Mouse (Mus musculus) liver (tissue): ENCODE measurements around the gene Elmo1.

Source experiments
- DNase-seq: peaks from one replicate; pipeline ENCODE4 v3.0.0-alpha.2; 2020; ENCODE audit warnings: mixed read lengths

Gene Elmo1

DNA sequence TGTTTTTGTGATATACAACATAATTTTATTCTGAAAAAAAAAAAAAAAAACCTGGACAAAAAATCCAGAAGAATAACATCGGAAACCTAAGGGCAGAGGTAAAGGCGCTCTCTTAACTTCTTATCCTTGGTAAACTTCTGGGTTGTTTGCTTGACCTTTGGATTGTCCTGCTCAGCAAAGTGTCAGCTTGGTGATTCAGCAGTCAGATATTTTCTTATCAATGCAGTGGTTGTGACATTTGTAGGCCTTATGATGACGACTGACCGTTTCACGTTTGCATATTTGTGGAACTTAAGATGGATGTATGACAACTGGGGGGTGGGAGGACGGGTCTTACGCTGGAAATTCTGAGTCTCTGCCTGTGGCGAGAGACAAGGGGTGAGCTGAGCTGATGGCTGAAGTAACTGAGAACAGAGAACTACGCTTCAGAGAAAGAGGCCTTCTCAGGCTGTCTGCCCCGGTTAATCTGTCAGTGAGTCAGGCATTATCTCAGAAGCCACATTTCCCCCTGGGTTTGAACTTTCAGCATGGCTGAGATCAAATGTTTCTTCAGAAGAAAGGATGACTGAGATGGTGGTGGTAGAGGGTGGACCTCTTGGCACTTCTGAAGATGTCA, 73.1 kb downstream of the Elmo1 start:
- peak; percentile 65 for DNase-seq

DNA sequence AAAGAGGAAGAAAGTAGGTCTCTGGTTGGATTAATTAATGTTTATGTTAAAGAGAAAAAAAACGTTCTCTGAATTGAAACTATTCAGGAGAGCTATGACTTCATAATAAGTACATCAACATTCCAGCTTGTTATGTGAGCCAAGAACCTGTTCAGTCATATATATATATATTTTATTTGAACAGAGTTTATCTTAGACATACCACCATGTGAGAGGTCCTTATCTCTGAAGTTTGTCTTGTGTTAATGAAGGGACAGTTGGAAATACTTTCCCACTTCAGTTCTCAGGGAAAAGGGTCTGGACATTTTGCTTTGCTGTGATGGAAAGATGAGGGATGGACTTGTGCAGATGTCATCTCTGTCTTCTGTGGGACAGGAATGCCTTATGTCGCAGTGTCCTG, 74.4 kb downstream of the Elmo1 start:
- no peak for DNase-seq

DNA sequence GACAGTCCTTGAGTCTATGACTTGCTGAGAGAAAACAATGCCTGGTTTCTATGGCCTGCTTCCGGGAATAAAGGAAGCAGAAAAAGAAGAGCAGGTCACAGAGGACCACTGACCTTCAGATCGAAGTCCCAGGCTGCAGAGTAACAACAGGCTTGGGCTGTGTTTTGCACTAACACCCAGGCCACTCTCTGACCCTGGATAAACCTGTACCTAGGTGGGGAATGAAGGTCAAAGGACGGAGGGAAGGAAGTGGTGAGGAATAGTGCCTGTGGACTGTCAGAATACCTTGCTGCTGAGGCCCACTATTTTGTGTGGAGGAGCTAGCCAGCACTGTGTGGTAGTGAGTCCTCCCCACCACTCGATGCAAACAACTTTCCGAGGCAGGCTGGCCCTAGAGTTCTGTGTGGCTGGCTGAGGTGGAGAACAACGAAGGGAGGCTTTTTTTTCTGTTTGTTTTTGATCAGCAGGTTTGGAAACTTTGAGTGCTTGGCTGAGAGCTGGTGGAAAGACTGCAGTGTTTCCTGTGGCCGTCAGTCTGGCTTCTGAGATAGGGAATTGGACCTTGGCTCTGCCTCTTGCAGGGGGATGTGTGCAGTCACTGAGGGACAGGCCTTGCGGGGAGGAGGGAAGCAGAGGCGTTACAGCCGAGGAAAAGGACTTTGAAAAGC, 83.7 kb downstream of the Elmo1 start:
- peak; percentile 31 for DNase-seq

DNA sequence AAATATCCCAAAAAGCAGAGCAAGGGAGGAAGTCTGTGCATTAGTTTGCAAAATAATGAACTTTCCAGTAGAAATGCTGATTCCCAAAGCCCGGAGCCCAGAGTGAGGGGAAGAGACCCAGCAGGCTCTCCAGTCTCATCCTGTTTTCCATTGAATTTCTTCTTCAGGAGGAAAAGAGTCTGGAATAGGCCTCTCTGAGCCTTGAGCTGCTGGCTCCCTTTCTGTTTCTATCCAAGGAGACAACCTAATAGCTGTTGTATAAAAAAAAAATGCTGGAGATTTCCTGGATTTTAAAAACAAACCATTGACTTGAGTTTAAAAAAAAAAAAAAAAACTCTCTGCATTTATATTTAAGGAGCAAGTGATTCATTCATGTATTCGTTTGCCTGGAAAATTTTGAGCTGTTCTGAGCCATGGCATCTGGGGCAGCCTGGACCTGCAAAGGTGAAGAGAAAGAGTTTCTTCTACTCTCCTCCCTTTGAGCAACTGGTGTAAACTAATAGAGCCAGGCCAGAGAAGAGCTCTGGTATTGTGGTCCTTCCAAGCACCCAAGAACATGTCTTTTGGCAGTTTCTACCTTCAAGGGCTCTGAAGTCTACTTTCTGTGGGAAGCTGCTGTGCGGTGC, 84.4 kb downstream of the Elmo1 start:
- no peak for DNase-seq

DNA sequence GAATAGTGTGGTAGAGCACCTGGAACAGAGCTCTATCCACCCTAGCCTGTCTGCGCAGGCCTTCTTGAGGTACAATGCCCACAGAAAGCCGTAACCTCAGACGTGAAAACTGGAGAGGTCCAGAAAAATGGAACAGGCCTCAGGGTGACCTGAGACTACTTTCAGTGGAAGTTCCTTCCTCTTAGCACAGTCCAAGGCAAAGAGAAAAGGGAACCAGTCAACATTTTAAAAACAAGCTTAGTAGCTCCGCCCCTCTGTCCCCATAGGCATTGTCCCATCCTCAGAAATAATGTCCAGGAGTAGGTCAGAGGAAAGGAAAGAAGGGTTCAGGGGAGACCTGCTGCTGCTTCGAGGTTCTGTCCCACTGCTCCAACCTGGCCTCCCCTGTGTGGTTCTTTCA, 90.3 kb downstream of the Elmo1 start:
- no peak for DNase-seq

DNA sequence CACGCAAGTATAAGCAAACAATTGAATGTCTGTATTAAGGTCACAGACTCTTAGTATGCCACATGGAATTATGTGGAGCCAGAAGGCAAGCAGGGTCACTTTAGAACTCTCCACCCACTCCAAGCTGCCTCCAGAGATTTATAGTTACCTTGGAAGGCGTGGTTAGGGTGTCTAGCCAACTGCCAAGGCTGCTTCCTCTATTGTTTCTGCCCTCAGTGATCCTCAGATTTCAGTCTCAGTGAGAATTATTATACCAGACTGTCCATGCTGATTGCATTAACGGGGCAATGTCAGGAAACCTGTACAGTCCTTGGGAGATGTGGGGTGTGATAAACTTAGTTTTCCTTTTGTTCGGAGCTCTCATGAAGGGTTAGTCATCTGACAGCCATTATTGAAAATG, 90.9 kb downstream of the Elmo1 start:
- DNase-seq = no peak

DNA sequence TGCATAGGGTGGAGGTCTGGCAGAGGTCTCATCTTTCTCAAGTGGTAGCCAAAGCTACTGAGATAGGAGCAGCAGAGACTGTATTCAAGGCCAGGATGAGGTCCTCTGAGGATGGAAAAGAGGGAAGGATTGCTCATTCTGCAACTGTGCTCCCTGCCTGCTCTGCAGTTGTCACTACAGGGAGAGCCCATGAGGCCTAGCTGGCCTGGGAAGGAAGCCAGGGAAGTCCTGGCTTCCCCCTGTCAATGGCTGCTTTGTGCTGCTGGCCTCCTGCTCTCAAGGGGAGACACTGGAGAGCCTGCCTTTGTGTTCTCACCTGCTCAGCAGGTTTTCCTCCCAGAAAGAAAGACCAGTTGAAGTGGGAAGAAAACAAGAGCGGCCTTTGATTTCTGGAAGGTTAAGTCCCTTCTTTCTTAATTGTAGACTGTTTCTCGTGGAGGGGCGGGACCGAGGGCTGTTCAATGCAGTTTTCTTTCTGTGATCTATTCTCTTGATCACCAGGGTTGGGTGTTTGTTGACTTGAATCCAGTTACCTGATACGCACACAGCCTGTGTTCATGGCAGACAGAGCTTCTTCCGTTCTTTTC, 91.9 kb downstream of the Elmo1 start:
- no peak for DNase-seq

DNA sequence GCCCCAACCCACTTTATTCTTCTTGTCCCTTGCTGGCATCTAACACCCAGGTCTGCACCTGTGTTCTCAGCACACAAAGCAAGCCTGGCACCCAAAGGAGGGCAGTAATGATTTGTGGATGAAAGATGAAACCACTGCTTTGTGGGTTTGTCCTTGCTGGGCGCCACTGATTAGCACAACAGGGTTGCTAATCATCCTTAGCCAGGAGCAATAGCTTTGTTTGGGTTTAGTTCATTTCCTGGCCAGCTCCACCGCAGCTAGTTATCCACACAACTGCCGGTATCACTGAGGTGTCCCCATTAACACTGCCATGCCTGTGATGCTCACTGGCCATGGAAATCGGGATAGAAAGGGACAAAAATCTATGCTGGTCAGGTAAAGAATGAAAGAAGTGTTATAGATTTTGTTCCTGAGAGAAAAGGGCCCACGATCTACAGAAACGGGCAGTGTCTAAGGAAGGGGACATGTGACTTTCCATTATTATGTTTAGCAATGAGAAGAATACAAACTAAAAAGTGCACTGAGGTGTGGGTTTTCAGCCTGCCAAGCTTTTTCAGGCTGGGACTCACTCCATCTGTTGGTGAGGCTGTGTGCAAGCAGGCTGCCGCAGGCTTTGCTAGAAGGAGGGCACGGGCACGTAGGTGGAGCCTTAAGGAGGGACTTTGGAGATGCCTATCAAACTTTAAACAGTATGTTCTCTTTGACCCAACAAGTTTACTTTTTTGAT, 93.3 kb downstream of the Elmo1 start:
- peak; percentile 54 for DNase-seq

DNA sequence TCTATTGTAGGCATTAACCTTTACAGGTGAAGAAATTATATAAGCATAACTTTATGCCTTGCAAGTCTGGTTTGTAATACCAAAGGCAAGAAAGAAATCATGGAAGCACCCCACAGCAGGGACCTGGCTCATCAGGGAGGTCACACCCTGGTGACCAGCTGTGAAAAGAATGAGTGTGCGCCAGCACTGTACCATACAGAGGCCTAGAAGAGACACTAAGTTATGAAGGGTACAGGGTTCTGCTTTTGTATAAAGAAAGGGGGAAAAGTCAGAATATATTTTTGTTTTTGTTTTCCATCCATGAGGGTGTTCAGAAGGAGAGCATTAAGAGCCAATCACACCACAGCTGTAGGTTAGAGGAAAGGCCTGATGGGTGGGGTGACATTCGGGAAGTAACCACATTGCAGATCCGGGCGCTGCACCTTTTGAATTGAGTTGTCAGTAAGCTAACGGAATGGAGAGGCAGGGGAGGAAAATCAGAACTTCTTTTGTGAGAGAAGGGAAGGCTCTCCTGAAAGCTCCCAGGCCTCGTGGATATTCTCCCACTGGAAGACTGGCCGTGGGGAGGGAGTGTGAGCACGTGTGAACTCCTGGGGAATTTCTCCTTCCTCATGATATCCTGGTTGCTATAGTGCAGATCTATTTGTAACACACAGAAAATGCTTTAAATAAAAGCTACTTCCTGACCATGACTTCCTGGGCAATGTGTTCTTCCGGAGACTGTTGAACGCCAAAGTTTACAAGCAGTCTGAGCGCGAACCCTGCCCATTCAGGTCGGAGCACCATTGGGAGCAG, 94.0 kb downstream of the Elmo1 start:
- peak; percentile 38 for DNase-seq

DNA sequence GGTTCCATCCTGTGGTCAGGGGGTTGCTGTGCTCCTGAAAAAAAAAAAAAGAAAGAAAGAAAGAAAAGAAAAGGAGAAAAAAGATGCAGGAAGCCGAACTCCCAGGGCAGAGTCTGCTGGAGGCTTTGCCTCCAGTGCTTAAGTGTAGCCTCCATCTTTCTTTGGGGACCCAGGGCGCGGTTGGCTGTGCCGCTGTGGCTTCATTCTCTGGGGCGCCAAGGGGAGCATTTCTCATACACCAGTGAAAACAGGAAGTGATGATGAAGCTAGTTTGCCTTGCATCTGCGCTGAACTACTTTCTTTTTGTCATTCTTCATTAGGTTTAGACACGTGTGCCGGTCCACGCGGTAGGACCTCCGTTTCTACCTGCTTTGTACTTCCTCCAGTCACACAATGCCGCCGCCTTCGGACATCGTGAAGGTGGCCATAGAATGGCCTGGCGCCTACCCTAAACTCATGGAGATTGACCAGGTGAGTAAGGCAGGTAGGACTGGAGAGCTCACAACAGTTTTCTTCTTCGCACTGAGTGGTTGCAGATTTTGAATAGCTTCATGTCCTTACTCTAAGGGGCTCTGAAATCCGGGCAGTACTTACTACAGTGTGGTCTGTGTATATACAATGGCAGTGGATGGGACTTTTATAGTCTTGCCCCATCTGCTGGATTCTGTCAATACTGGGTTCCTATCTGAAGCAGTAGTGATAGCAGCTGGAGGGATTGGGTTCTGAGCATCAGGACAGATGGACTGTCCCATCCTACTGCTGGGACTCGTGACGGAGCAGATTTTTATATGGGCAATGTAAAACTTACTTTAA, 94.8 kb downstream of the Elmo1 start:
- DNase-seq = peak; percentile 46

DNA sequence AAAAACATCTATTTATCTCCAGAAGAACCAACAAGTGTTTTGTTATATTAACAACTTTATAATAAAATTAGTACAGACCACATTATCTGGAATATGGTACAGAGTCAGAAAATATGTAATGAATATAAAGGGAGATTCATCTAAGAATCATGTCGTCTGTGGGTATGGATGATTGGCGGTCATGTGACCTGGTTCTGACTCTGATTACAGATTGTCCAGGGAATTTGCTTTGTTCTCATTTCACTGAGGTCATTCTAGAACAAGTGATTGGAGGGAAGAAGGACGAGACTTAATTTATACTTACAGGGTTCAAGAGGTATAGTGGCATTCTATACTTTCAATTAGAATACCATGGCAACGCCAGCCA, 95.4 kb downstream of the Elmo1 start:
- no peak for DNase-seq

DNA sequence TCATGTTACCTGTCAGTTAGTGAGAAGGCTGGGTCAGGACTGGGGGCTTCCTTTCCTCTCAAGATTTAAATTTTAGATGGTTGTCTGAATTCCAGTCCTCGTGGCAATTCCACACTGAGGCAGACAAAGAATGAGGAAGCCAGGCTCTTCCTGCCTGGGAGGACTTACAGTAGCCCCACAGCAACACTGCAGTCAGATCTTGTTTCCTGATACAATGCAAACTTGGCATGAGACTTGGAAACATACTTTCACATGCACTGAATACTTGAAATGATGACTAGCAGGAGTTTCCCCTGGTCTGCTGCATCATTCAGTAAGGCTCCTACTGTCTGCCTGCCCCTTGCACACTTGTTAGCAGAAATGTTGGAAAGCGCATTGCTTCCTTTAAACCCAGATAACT, 97.3 kb downstream of the Elmo1 start:
- DNase-seq = no peak

DNA sequence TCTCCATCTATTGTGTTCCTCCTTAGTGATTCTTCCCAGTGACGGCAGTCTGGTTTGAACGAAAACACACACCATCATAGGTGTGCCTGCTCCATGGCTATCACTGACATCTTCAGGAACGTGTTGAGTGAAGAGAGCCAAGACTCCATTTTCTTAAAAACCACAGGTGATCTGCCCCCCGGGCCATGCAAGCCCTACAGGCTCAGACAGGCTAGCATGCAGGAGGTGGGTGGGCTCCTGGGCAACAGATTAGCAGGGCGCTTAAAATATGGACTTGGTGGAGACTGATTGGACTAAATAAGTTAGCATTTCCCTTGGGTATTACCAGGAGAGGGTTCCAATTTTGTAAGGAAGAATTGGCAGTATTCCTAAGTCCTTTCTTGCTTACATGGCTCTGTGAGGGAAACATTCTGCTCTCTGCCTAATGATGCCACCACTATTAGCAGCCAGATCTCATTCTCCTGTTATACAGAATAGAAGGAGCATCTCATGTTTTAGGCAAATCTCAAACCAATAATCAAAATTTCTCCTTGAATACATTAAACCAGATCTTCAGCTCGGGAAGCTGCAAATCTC, 101.7 kb downstream of the Elmo1 start:
- DNase-seq = no peak

DNA sequence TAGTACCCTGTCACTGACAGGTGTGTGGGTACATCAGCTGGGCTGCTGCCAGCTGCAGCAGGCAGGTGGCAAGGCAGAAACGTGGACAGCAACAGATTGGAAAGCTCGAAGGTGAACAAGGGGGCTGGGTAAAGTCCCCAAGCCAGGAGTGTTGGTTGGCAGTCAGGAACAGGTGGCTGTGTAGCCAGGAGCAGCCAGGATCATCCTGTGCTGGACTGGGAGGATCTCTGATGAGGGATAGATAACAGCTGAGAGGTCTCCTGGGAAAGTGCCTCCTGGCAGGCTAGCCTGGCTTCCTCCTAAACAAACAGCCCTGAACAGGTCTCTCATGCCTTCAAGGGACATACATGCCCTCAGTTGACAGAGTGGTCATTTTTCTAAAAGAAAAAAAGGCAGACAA, 110.2 kb downstream of the Elmo1 start:
- no peak for DNase-seq

DNA sequence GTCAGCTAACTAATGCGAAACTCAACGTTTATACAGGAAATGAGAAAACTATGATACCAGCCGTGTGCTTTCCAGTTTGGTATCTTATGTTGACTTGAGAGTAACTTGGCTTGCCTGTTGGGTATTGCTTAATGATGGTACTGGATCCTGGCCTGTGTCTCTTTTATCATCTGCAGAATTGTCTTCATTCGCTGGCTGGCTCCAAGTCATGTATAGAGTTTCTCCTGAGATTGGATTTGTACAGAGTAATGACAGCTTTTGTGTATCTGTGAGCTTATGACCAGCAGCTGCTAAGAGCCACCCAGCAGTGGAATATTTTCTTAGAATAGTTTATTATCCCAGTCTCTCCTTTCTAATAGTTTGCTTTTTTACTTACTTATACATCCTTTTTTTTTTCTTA, 112.2 kb downstream of the Elmo1 start:
- DNase-seq = no peak

DNA sequence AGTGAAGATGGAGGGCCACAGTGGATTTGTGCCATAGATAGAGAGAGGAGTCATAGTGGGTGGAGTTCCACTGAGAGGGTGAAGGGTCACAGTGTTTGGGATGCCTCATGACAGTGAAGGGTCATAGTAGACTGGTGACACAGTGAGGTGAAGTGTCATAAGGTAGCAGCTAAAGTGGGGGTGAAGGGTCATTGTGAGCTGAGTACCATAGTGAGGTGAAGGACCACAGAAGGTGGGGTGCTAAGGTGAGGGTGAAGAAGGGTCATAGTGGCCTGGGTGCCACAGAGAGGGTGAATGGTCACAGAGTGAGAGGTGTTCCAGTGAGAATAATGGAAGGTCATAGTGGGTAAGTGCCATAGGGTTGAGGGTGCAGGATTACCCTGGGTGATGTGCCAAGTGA, 113.8 kb downstream of the Elmo1 start:
- DNase-seq = no peak

DNA sequence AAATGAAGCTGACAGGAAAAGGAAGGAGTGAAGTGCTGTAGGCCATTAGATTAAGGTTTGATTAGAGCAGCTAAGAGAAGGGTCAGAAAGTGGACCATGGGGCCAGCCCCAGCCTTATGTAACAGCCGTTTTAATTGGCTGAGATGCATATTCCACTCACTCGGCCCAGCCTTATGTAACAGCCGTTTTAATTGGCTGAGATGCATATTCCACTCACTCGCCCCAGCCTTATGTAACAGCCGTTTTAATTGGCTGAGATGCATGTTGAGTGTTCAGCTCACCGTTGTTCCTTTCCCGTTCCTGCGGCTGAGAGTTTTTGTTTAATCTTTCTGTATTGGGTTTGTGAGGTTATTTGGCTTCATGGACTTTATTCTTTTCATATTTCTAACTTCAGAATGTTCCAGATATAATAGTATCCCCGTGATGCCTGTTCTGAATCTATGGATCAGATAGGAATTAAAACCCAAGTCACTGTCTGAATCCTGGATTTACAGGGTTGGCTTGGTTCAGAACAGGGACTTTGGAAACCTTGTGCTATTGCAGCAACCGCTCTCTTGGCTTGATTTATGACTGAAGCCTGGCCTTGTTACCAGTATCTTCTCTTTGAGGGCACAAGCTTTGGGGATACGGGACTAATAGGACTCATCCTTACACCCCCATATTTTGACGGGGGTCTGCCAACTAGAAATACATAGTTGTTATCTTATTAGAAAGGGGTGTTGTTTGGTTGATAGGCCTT, 114.8 kb downstream of the Elmo1 start:
- DNase-seq = no peak

DNA sequence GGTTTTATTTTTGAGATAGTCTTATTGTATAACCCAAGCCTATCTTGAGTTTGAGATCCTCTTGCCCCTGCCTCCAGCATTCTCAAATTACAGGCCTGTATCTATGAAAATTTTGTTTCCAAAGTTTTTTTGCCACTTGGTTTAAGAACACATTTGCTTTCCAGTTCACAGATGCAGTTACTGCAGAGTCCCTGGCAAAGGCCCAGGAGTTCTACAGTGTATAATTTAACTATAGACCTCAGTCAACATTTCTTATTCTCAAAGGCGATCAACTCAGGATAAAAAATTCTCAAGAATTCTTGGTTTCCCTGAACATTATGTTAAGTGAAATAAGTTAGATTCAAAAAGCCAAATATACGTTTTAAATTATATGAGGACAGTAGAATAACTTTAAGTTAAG, 115.3 kb downstream of the Elmo1 start:
- DNase-seq = no peak

DNA sequence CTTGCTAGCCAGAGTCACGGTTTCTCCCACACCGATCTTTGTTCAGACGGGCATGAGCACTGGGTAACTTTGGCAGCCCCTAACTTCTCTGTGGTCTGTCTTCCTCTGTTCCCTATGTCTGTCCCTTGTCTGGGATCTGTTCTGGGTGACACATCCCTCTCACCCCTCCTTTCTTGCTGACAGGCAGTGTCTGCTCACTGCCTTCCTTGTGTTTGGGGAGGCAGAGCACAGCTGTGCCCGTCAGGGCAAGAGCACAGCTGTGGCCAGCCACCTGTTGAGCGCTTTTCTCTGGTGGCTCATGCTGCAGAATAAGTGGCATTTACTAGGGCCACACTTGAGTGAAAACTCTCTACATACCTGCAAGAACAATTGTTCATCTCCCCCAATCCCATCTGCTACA, 116.7 kb downstream of the Elmo1 start:
- no peak for DNase-seq

DNA sequence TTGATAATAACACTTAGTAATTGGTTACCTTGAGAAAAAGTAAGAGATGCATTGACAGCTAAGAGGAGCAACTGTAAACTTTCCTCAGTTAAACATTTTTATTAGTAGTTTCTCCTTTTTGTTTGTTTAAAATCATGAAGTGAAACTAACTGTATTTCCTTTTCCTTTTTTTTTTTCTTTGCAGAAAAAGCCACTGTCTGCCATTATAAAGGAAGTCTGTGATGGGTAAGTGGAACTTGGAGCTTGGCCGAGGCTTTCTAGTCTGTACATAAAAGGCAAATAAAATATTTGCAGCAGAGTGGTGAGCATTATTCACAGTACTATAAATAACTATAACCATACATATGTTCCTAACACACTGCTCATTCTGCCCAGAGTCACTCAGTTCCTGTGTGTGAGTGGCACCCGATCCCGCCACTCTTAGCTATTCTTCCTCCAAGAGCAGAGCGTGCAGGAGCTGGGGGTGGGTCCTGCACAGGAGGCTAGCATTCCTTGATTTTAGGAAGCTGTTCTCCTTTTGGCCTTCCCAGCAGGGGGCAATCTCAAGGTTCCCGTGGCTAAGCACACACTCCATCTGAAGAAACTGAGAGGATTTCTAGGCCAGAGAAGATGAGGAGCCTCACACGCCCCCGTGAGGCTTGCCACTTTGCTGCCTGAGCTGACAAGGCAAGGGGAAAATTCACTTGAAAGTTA, 117.7 kb downstream of the Elmo1 start:
- DNase-seq = no peak
